Mouse (Mus musculus) small intestine, adult 2 months (tissue): ENCODE results near the gene Spred1. TPM values are rescaled to one million over a fixed set of nuclear protein-coding genes. Genes with fewer than 3 reads are reported as not detected.

Source experiments
- H3K27ac ChIP-seq: fragments of 200-500 bp; 2 replicates; pipeline ENCODE4 v1.5.1; 2012; ENCODE audit warnings: low read depth, low read length, control low read depth, inconsistent platforms; ENCODE audit not compliant: insufficient read depth
- H3K27me3 ChIP-seq: fragments of 200-500 bp; 2 replicates; pipeline ENCODE4 v1.6.1; 2012; ENCODE audit warnings: mild to moderate bottlenecking, moderate library complexity, low read length, inconsistent platforms; ENCODE audit not compliant: control insufficient read depth, insufficient read depth
- H3K36me3 ChIP-seq: fragments of 200-500 bp; 2 replicates; pipeline ENCODE4 v1.6.1; 2012; ENCODE audit warnings: mild to moderate bottlenecking, low read length, control low read depth, inconsistent platforms; ENCODE audit not compliant: control insufficient read depth, insufficient read depth
- H3K4me1 ChIP-seq: fragments of 200-500 bp; 2 replicates; pipeline ENCODE4 v1.6.1; 2012; ENCODE audit warnings: low read length, inconsistent platforms, mixed read lengths; ENCODE audit not compliant: control insufficient read depth, insufficient read depth, insufficient read length
- H3K4me3 ChIP-seq: fragments of 200-500 bp; 2 replicates; pipeline ENCODE4 v1.5.1; 2012; ENCODE audit warnings: low read depth, mild to moderate bottlenecking, control low read depth, inconsistent platforms, low read length, moderate library complexity
- CTCF ChIP-seq: fragments of 200-500 bp; IDR thresholded peaks from 2 replicates; pipeline ENCODE4 v1.5.1; 2012; ENCODE audit warnings: low read depth, mild to moderate bottlenecking, control low read depth, inconsistent platforms, low read length, moderate library complexity, mixed read lengths; ENCODE audit not compliant: insufficient replicate concordance, insufficient read length; ENCODE audit errors: extremely low read depth
- POLR2A ChIP-seq: fragments of 200-500 bp; IDR thresholded peaks from 2 replicates; pipeline ENCODE4 v1.6.1; 2012; ENCODE audit warnings: low read depth, mild to moderate bottlenecking, control low read depth, inconsistent platforms, low read length, moderate library complexity
- WGBS: fragments of 180-500 bp; shearing (Covaris S2); methylation state at CpG from one replicate; pipeline ENCODE4 v1.1.7; 2018; 5-methylcytosine and 5-hydroxymethylcytosine counted together
- polyA plus RNA-seq: library from polyadenylated mRNA; depleted of rRNA; stranded (reverse); fragments of >200 nt; gene quantifications from 2 replicates; pipeline ENCODE4 v1.2.3, GENCODE M21; 2012

Spred1 gene
- polyA plus RNA-seq, 1 experiment, result 1.8 TPM

DNA sequence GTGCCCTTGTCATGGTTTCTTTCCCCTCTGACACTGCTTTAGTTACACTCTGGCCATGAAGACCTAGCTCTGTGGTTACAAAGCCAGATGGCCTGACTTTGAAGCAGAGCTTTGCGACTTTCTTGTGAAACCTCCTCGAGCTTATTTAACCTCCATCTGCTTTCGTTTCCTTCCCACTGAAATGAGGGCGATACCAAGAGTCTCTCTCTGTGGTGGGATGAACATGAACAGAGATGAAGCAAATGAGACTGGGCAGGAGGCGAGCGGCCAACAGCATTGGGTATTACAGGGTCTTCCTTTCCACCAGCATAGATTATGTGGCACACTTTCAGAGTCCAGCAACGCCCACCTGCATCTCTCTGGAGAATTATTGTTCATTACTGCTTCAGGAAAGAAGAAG lies 15.8 kb upstream of the Spred1 start:
- no peaks in the 10 kb centered on the region for H3K4me1 ChIP-seq
- no peak overlapping the region for H3K4me3 ChIP-seq
- no peak for TF ChIP-seq CTCF
- no peak for TF ChIP-seq POLR2A
- H3K27ac ChIP-seq, result 0 out of 2 replicates have a peak overlapping the region, but pooled peaks have one; percentile 13
- H3K36me3 ChIP-seq, result no peaks in the 10 kb centered on the region
- no peaks in the 10 kb centered on the region for H3K27me3 ChIP-seq
- WGBS, result 72% methylated on average over 7 of the region's 7 CpGs

DNA sequence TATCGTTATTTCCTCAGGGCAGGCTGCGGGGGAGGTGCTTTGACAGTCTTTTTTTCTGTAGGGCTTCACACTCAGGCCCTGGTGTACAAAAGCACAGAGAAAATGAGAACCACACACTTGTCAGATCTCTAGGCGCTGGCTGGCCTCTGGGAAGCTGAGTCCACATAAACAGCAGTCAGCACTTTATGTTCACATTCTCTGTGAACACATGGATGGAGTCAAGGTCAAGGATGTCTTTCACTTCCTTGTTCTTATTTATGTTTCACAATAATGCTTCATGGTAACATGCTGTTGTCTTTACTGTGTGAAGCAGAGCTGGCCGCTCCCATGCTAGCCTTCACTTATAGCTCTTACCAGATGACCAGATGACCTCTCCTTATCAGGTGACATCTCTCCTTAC lies 13.1 kb upstream of the Spred1 start:
- WGBS, result 66% methylated on average over 4 of the region's 4 CpGs
- TF ChIP-seq POLR2A (no peak), CTCF (no peak)
- no peak overlapping the region for H3K4me3 ChIP-seq
- no peaks in the 10 kb centered on the region for H3K4me1 ChIP-seq
- no peak overlapping the region for H3K27ac ChIP-seq
- no peaks in the 10 kb centered on the region for H3K36me3 ChIP-seq
- H3K27me3 ChIP-seq, result no peaks in the 10 kb centered on the region

DNA sequence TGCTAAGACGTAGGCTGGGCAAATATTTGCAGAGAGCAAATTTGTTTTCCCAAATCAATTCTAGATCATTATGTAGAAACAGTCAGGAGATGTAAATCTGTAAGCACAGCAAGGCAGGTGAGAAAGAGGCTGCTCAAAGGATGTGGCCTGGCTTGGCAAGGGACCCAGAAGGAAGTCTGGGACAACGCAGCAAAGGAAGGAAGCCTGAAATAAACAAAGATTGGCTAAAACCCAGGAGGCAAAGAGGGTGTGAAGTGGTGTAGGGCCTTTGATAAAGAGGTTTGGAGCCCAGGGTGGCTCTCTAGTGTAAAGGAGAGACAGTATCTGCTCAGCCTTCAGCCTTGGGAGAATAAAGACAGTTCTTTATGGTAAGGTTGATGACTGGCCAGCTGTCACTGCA lies 11.9 kb upstream of the Spred1 start:
- Histone ChIP-seq H3K36me3 (no peaks in the 10 kb centered on the region), H3K27me3 (no peaks in the 10 kb centered on the region), H3K27ac (no peak overlapping the region), H3K4me3 (no peak overlapping the region), H3K4me1 (no peaks in the 10 kb centered on the region)
- TF ChIP-seq CTCF (no peak), POLR2A (no peak)
- whole genome bisulfite sequencing, result 12% methylated on average over 2 of the region's 2 CpGs

DNA sequence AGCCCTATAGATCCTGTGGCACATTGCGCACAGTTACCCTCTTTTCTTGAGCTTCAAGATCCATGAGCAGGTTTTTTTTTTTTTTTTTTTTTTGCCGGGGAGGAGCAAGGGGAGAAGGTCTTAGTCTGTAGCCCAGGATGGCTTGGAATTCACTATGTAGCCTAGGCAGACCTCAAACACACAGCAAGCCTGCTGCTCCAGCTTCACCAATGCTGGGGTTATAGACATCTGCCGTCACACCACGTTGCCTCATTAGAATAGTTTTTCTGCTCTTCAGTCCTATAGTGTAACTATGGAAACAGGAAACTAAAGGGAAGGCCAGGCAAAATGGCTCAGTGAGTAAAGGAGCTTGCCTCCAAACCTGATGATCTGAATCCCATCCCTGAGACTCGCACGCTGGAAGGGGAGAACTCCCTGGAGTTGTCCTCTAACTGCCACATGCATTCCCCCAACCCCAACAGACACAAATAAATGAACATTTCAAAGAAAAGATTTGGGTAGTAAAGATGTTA lies 10.8 kb upstream of the Spred1 start:
- no peak overlapping the region for H3K27ac ChIP-seq
- no peak overlapping the region for H3K4me3 ChIP-seq
- WGBS, result 83% methylated on average over 6 of the region's 6 CpGs
- TF ChIP-seq CTCF, result no peak
- no peaks in the 10 kb centered on the region for H3K36me3 ChIP-seq
- H3K27me3 ChIP-seq, result no peaks in the 10 kb centered on the region
- H3K4me1 ChIP-seq, result no peaks in the 10 kb centered on the region

DNA sequence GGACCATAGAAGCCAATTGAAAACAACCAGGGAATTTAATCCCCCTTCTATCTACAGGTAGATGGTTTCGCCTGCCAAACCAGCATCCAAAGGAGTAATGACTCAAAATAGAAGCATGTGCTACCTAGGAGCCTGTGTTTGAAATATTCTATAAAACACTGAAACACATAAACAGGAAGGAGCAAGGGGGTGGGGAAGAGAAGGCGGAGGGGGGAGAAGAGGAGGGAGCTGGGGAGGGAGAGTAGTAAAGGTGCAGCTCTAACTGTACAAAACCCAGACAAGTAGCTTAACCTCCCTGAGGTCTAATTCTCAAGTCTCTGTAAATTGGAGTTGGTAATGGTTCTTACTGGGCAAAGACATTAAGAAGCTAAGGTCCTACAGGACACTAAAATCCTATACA lies 7.9 kb upstream of the Spred1 start:
- Histone ChIP-seq H3K27ac (no peak overlapping the region), H3K4me1 (no peaks in the 10 kb centered on the region), H3K4me3 (no peak overlapping the region), H3K36me3 (no peaks in the 10 kb centered on the region), H3K27me3 (no peaks in the 10 kb centered on the region)
- TF ChIP-seq CTCF (no peak), POLR2A (no peak)
- WGBS, result 83% methylated on average over 2 of the region's 2 CpGs

DNA sequence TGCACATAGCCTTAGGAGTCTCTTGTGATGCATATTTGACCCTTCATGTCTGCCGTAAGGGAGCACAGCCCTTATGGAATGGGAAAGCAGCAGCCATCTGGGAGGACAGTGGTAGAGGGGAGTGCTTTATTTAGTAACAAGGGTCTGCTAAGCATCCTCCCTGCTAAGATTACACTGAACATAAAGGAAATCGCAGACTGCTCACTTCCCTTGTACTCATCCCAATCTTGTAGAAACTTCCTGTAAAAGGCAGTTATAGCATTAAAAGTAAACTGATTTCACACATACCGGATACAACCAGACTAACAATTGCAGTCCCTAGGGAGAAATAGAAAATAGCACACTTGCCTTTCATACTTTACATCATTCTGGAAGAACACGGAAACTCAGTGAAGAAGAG lies 7.4 kb upstream of the Spred1 start:
- WGBS, result 68% methylated on average over 4 of the region's 4 CpGs
- H3K27ac ChIP-seq, result no peak overlapping the region
- no peak overlapping the region for H3K4me3 ChIP-seq
- no peaks in the 10 kb centered on the region for H3K36me3 ChIP-seq
- no peaks in the 10 kb centered on the region for H3K27me3 ChIP-seq
- H3K4me1 ChIP-seq, result no peaks in the 10 kb centered on the region
- TF ChIP-seq CTCF (no peak), POLR2A (no peak)

DNA sequence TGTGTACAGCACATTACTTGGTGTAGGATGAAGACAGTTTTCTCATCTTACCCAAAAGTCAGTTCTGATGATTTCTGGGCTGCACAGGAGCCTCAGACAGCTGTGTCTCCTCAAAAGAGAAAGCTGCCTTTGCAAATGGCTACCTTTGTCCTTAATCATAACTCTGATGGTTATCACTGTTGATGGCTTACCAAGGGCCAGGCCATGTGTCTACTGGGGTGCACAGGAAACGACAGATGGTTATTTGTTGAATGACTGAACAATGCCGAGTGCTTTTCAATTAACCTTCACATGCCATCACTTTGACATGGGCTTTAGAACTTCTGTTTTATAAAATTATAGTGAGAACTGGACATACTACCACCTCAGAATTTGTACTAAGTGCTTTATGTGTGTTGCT lies 2.7 kb upstream of the Spred1 start:
- 63% methylated on average over 2 of the region's 2 CpGs for WGBS

More for the DNA sequence above, 2.7 kb upstream of the Spred1 start:
- Histone ChIP-seq H3K4me1 (no peaks in the 10 kb centered on the region), H3K4me3 (no peak overlapping the region), H3K27ac (no peak overlapping the region), H3K27me3 (no peaks in the 10 kb centered on the region), H3K36me3 (no peaks in the 10 kb centered on the region)
- TF ChIP-seq POLR2A (no peak), CTCF (no peak)
